In the genomic region with DNA sequence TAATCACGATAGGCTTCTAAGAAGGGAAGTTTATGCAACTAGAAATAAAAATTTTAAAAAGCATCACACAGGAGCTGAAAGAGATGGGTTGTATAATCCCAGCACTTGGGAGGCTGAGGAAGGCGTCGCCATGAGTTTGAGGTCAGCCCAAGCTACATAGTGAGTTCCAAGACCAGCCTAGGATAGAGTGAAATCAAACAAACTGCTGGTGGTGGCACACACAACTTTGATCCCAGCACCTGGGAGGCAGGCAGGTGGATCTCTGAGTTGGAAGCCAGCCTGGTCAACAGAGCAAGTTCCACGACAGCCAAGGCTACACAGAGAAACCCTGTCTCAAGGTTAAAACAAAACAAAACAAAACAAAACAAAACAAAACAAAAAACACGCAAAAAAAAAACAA, we compare ENCODE assay signal across 1 mouse cellular context.
TF ChIP-seq lines count a peak whose summit lies in the region.

No protein-coding gene starts in this region.

TF ChIP-seq in CH12.LX, 34 proteins besides CTCF, POLR2A, EP300 and RAD21:
- TF ChIP-seq PAX5 (IDR thresholded peaks at IDR 0.05; ENCODE audit: low read length) (no peak), NELFE (IDR thresholded peaks at IDR 0.05; ENCODE audit: low read depth, low read length) (no peak), TCF12 (IDR thresholded peaks at IDR 0.05; ENCODE audit: low read depth, low read length) (no peak)
